Mouse (Mus musculus): Measurements from ENCODE around the gene Zcchc17. TPM values are rescaled to one million over a fixed set of nuclear protein-coding genes. Genes with fewer than 3 reads are reported as not detected.
A peak's percentile ranks its signal among the peaks of the same experiment; 100 is the strongest.

The Zcchc17 gene
- total RNA-seq (2014; rRNA removed) = 27.7 and 38.3 TPM in 2 replicates
- 102 TPM in 2 replicates for polyA plus RNA-seq (2015; fragmentation: Nextera tagmentation; extraction: Ambion mirVana)

DNA sequence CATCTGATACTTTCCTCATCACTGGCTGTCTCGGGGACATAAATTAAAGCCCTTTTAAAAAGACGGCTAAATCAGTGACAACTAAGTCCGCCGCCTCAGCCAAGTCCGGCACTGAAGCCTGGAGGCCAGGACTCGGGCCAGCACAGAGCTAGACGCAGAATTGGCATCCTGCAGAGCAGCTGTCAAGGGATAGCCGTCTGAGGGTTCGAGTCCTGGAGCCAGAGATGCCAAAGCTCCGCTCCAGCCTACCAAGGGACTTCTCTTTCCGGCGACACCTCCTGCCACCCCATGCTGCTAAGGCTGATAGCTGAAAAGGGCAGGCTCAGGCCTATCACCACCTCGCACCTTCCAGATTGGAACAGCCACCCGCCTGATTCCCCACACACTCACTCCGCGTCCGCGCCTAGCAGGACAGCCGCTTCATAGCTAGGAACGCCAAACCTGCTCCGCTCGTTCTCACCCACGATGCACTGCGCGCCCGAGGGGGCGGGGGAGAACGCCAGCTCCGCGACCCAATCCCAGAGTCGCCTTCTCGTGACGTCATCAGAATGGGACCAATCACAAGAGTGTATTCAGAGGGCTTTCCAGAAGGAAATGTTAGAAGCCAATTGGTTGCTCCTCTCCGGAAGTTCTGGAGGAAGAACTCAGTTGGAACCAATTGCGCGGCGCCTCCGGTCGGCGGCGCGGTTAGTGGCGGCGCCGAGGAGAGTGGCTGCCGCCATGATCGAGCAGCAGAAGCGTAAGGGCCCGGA lies at the start of gene Zcchc17, which contains the start of gene Snrnp40:
Gene Zcchc17, minus strand, starts transcription at position 458 of the 752 bp plus-strand sequence.
Gene Snrnp40, plus strand, starts transcription at position 647 of the 752 bp plus-strand sequence.
- Histone ChIP-seq H3K27me3 (ENCODE audit: insufficient read depth, low read length) (no peaks in the 10 kb centered on the region), H3K27ac (ENCODE audit: low read depth, low read length) (peak within 1 kb of the TSS; percentile 86), H3K9ac (replicated peaks; ENCODE audit: low read length, poor library complexity, severe bottlenecking) (peak within 1 kb of the TSS; percentile 73), H3K4me1 (ENCODE audit: insufficient read depth, low read length) (peaks cover 12% of the 10 kb centered on the region; the same call in 1 of the 2 replicates), H3K4me2 (ENCODE audit: low read depth, low read length, poor library complexity, severe bottlenecking) (peak within 1 kb of the TSS; percentile 74), H3K9me3 (ENCODE audit: low read length) (no peaks in the 10 kb centered on the region), H3K4me3 (ENCODE audit: low read depth, low read length) (peak within 1 kb of the TSS; percentile 62), H3K36me3 (ENCODE audit: insufficient read depth, low read length) (peaks cover 6% of the 10 kb centered on the region; the same call in 1 of the 2 replicates)
- peak; percentile 99 for ATAC-seq (ENCODE audit: low FRiP score)
- peak; percentile 100 for DNase-seq (ENCODE audit: low spot score)
- TF ChIP-seq CTCF (IDR thresholded peaks at IDR 0.05) = peak; percentile 47
- WGBS = under 1% methylated on average over 49 of the region's 49 CpGs

DNA sequence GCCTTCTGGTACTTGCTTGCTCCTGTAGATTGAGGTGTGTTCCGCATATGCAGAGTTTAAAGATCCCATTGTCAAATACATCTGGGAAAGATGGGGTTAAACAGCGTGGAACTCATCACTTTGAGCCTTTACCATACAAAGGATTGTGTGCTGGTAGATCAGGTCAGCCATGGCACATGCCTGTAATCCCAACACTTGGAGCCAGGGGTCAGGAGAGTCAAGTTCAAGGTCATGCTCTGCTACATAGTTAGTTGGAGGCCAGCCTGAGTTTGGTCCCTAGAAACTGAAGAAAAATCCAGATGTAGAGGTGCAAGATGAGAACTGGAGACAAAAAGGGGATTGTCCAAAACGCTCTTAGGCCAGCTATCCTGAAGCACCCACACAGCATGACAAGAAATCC lies 31.5 kb upstream of the Zcchc17 start:
- TF ChIP-seq CTCF (IDR thresholded peaks at IDR 0.05) = peak; percentile 61
- Histone ChIP-seq H3K36me3 (ENCODE audit: insufficient read depth, low read length) (peaks cover 14% of the 10 kb centered on the region; the same call in 1 of the 2 replicates), H3K4me1 (ENCODE audit: insufficient read depth, low read length) (no peaks in the 10 kb centered on the region), H3K27ac (ENCODE audit: low read depth, low read length) (no peak overlapping the region), H3K9me3 (ENCODE audit: low read length) (no peaks in the 10 kb centered on the region), H3K9ac (replicated peaks; ENCODE audit: low read length, poor library complexity, severe bottlenecking) (no peak overlapping the region), H3K27me3 (ENCODE audit: insufficient read depth, low read length) (no peaks in the 10 kb centered on the region), H3K4me3 (ENCODE audit: low read depth, low read length) (no peak overlapping the region), H3K4me2 (ENCODE audit: low read depth, low read length, poor library complexity, severe bottlenecking) (no peak overlapping the region)
- WGBS = 61% methylated on average over 3 of the region's 3 CpGs
- DNase-seq (ENCODE audit: low spot score) (peak; percentile 47), ATAC-seq (ENCODE audit: low FRiP score) (no peak)

GRCm38 (mm10) chr4:130389927-130390326 lies 30.2 kb upstream of the Zcchc17 start:
- H3K9me3 ChIP-seq (ENCODE audit: low read length) = no peaks in the 10 kb centered on the region
- no peak overlapping the region for H3K4me3 ChIP-seq (ENCODE audit: low read depth, low read length)
- TF ChIP-seq CTCF (IDR thresholded peaks at IDR 0.05) = no peak
- H3K4me1 ChIP-seq (ENCODE audit: insufficient read depth, low read length) = no peaks in the 10 kb centered on the region
- peaks cover 16% of the 10 kb centered on the region; the same call in 1 of the 2 replicates for H3K36me3 ChIP-seq (ENCODE audit: insufficient read depth, low read length)
- H3K27ac ChIP-seq (ENCODE audit: low read depth, low read length) = no peak overlapping the region
- ATAC-seq (ENCODE audit: low FRiP score) (no peak), DNase-seq (ENCODE audit: low spot score) (no peak)
- H3K27me3 ChIP-seq (ENCODE audit: insufficient read depth, low read length) = no peaks in the 10 kb centered on the region
- no peak overlapping the region for H3K9ac ChIP-seq (replicated peaks; ENCODE audit: low read length, poor library complexity, severe bottlenecking)
- 98% methylated on average over 7 of the region's 7 CpGs for WGBS
- H3K4me2 ChIP-seq (ENCODE audit: low read depth, low read length, poor library complexity, severe bottlenecking) = no peak overlapping the region

- ATAC-seq (ENCODE audit: low FRiP score) = no peak
- Histone ChIP-seq H3K4me1 (ENCODE audit: insufficient read depth, low read length) (no peaks in the 10 kb centered on the region), H3K9ac (replicated peaks; ENCODE audit: low read length, poor library complexity, severe bottlenecking) (no peak overlapping the region), H3K9me3 (ENCODE audit: low read length) (no peaks in the 10 kb centered on the region), H3K36me3 (ENCODE audit: insufficient read depth, low read length) (peaks cover 20% of the 10 kb centered on the region; the same call in 1 of the 2 replicates), H3K4me2 (ENCODE audit: low read depth, low read length, poor library complexity, severe bottlenecking) (no peak overlapping the region), H3K27ac (ENCODE audit: low read depth, low read length) (no peak overlapping the region), H3K4me3 (ENCODE audit: low read depth, low read length) (no peak overlapping the region), H3K27me3 (ENCODE audit: insufficient read depth, low read length) (no peaks in the 10 kb centered on the region)
- peak; percentile 51 for DNase-seq (ENCODE audit: low spot score)
- TF ChIP-seq CTCF (IDR thresholded peaks at IDR 0.05) = no peak
- WGBS = 60% methylated on average over 6 of the region's 6 CpGs
These were observed 29.8 kb upstream of the Zcchc17 start for GRCm38 (mm10) chr4:130389496-130389895.

DNA sequence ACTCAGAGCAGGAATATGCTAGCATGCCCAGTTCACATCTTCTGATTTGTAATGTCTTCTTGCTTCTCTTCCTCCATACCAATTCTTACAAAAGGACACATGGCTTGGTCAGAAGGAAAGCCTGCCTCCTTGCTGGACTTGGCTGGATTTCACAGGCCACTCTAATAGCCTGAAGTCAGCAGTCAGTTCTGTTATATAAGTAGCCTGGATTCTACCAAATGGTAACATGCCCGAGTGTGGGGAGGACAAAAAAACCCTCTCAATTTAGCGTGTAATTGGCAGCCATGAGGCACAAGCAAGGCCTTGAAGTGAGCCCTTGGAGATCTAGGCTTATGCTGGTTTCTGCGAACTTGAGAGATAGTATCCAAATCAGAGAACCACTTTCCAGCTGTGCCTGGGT lies 27.5 kb upstream of the Zcchc17 start:
- Histone ChIP-seq H3K9ac (replicated peaks; ENCODE audit: low read length, poor library complexity, severe bottlenecking) (no peak overlapping the region), H3K36me3 (ENCODE audit: insufficient read depth, low read length) (peaks cover 31% of the 10 kb centered on the region), H3K4me2 (ENCODE audit: low read depth, low read length, poor library complexity, severe bottlenecking) (no peak overlapping the region), H3K4me1 (ENCODE audit: insufficient read depth, low read length) (no peaks in the 10 kb centered on the region), H3K9me3 (ENCODE audit: low read length) (no peaks in the 10 kb centered on the region), H3K27me3 (ENCODE audit: insufficient read depth, low read length) (no peaks in the 10 kb centered on the region), H3K4me3 (ENCODE audit: low read depth, low read length) (no peak overlapping the region), H3K27ac (ENCODE audit: low read depth, low read length) (no peak overlapping the region)
- DNase-seq (ENCODE audit: low spot score) (no peak), ATAC-seq (ENCODE audit: low FRiP score) (no peak)
- no peak for TF ChIP-seq CTCF (IDR thresholded peaks at IDR 0.05)
- WGBS = 70% methylated on average over 3 of the region's 3 CpGs

DNA sequence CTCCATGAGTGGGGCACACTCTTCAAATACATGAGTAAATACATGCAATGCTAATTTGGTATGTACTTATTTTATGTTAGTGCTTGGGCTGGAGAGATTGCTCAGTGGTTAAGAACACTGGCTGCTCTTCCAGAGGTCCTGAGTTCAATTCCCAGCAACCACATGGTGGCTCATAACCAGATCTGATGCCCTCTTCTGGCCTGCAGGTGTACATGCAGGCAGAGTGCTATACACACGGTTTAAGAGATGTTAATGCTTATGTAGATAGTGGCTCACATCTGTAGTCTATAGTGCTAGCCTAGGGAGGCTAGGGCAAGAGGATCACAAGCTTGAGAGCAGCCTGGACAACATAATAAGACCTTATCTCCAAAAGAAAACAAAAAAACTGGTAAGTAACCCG lies 20.7 kb upstream of the Zcchc17 start:
- Histone ChIP-seq H3K4me1 (ENCODE audit: insufficient read depth, low read length) (no peaks in the 10 kb centered on the region), H3K9me3 (ENCODE audit: low read length) (no peaks in the 10 kb centered on the region), H3K4me2 (ENCODE audit: low read depth, low read length, poor library complexity, severe bottlenecking) (no peak overlapping the region), H3K36me3 (ENCODE audit: insufficient read depth, low read length) (peaks cover 53% of the 10 kb centered on the region), H3K27me3 (ENCODE audit: insufficient read depth, low read length) (no peaks in the 10 kb centered on the region), H3K4me3 (ENCODE audit: low read depth, low read length) (no peak overlapping the region), H3K9ac (replicated peaks; ENCODE audit: low read length, poor library complexity, severe bottlenecking) (no peak overlapping the region), H3K27ac (ENCODE audit: low read depth, low read length) (no peak overlapping the region)
- DNase-seq (ENCODE audit: low spot score) (no peak), ATAC-seq (ENCODE audit: low FRiP score) (no peak)
- 95% methylated on average over 2 of the region's 2 CpGs for WGBS
- peak; percentile 15; the same call in 1 of the 2 replicates for TF ChIP-seq CTCF (IDR thresholded peaks at IDR 0.05)
